Mouse (Mus musculus) adrenal gland, adult 2 months (tissue): Measurements from ENCODE around the gene Psma5. TPM values are rescaled to one million over a fixed set of nuclear protein-coding genes. Genes with fewer than 3 reads are reported as not detected.

Experiments used
- DNase-seq: peaks from one replicate; pipeline ENCODE4 v3.0.0; 2021
- polyA plus RNA-seq: library from polyadenylated mRNA; depleted of rRNA; stranded (reverse); fragments of >200 nt; gene quantifications from 2 replicates; pipeline ENCODE4 v1.2.3, GENCODE M21; 2012
- total RNA-seq, 2 experiments: library from RNA; stranded (reverse); gene quantifications; 2 replicates each; pipeline ENCODE4 v1.2.3; 2021

Gene Psma5
- total and polyA plus RNA-seq, 3 experiments, result 13.4 to 87.2 (median 74.4) TPM

DNA sequence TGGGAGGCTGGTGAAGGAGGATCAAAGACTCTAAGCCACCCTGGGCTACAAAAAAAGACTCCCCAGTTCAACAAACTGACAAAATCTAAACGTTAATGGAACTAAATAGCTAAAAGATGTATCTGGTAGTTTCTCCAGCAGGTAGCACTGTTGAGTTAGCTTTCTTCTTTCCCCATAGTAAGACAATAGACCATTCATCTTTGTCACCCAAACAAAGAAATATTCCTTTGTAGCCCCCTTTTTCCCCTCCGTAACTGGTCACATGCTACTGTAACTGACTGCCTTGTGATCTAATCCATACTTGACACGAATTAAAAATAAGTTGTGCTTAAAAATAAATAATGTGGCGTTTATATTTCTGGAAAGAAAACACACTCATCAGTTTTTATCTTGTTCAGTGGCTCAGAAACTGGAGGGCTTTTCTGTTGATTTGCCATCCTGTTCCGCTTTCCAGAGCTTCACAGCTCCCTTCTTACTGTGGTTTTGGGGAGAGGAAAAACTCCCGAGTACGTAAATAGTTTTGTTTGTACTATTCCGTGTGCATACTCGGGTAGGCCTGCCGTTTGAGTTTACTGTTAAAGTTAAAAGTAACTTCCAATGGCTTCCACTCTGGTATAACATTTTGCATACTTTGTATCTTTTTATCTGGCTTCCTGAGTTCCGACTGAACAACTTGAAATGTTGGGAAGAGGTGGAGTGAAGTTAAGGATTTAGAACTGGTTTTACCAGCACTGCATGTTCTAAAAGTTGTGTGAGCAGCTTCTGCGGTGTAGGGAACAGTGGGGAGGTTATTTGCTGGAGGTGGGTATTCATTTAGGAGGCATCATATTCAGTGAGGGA is 25.9 kb downstream of the Psma5 start:
- no peak for DNase-seq

DNA sequence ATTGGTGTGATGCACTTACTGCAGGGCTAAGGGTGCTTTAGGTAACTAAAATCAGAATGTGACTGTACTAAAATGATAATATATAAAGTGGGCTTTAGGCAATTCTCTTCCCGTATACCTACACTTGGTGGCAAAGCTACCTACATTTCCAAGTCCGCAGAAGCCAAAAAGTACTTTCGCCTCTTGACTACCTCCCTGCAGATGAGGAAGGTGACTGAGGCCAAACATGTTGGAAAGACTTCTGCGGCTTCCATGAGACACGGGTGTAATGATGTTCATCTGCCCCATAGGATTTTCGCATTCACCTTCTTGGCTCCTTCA is 26.5 kb downstream of the Psma5 start:
- DNase-seq, result no peak

- DNase-seq, result peak; percentile 92
These were observed 27.3 kb downstream of the Psma5 start, which contains the start of gene Sort1 for GRCm38 (mm10) chr3:108283781-108284601. Sort1 (plus strand) TSS chr3:108284082.

GRCm38 (mm10) chr3:108285078-108285711 is 28.5 kb downstream of the Psma5 start:
- no peak for DNase-seq

GRCm38 (mm10) chr3:108286671-108287439 is 30.1 kb downstream of the Psma5 start:
- DNase-seq, result no peak

DNA sequence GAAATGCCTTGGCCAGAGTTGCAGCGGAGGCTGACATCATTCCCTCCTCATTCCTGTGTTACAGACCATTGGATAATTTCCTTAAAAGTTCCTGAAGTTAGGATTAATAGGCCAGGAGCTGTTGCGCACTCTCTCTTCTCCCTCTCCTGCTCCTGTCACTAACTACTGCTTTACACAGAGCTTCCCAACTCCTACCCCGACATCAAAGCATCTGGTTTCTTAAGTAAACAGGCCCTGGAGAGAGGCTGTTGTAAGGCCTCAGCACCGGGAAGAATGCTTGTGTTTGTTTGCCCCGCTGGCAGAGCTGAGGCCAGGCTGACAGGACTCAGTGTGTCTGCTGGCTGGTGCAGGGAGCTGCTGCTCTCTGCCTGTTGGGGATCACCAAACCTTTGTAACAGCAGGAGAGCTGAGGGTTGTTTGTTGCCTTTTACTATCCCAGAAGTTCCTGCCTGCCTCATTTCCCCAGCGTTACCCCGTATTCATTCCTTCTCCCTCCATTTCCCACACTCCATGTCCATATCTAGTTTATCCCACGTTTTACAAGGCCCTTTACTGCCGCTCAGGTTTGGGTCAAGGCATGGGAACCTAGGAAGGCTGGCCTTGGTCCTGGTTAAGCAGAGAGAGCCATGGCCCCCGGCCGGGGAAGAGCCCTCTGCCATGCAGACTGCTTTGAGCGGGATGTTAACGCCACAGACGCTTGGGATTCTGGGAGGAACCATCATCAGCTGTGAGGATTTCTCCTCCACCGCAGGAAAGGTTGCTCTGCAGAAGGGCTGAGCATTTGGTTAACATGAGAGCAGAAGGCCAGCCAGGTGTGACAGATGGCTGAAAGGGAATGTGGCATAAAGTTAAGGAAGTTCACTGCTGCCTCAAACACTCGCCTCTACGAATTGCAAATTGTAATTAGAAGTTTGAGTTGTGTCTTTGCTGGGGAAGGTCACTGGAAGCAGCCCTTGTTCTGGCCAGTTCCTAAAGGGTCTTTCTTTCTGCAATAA is 31.4 kb downstream of the Psma5 start:
- DNase-seq, result no peak

DNA sequence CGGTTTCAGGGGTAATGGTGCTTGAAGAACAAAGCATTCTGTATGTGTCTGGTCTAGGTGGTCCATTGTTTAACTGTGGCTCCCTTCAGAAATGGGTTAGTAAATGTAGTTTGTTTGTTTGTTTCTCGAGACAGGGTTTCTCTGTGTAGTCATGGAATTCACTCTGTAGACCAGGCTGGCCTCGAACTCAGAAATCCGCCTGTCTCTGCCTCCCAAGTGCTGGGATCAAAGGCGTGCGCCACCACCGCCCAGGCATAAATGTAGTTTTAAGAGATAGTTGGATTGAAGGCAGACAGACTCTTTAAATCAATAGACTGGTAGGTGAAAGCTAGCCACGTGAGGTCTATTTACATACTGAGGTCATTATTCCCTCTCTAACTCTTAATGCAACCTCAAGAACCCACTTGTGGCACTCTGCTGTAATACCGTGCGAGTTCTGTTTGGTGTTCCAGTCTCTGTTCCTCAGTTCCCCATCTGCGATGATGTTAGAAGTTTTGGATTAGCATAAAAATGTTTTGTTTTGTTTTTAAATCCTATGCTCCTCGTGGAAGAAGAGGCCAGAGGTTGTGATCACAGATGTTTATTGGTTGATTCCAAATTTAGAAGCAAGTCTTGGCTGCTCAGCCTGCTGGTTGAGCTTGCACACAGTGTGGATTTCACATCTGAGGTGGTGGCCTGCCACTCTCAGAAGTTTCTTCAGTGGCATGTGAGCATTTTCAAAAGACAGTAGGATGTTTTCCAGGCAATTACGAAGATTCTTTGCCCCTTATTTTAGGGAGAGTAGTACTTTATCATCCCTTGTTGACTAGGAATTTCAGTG is 32.8 kb downstream of the Psma5 start:
- no peak for DNase-seq

DNA sequence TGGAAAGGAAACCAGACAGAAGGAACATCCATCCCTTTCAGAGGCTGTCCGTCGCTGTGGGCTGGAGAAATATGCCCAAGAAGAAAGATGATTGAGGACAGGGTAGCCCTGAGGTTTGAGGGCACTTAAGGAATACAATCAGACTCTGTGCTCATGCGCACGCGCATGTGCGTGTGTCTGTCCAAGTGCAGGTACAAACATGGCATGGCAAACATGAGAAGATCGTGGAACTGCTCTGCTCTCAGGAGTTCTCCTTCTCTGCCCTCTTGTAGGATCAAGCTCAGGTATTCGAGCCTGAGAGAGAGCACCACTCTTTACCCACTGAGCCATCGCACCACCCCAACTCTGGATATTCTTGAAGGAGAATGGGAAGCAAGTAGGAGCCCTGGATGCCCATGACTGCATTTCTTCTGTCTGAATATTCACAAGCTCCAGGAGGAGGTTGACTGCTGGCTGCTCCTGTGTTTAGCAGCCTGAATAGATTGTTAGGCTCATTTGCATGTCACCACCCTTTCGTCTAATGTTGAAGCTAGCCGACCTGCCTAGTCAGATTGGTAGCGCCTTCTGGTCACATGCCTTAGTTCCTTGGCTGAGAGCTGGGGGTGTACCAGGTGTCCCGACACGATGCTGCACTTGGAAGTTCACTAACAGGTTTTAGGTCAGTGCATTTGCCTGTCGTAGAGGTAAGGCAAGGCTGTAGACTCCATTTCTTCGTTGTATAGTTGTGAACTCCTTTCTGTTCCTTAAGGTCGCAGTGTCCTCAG is 34.5 kb downstream of the Psma5 start:
- no peak for DNase-seq

- no peak for DNase-seq
These were observed 37.7 kb downstream of the Psma5 start for GRCm38 (mm10) chr3:108294398-108294797.

- peak; percentile 50 for DNase-seq
These were observed 38.9 kb downstream of the Psma5 start for GRCm38 (mm10) chr3:108295379-108296219.

- peak; percentile 85 for DNase-seq
These were observed 39.7 kb downstream of the Psma5 start for GRCm38 (mm10) chr3:108296220-108297049.

DNA sequence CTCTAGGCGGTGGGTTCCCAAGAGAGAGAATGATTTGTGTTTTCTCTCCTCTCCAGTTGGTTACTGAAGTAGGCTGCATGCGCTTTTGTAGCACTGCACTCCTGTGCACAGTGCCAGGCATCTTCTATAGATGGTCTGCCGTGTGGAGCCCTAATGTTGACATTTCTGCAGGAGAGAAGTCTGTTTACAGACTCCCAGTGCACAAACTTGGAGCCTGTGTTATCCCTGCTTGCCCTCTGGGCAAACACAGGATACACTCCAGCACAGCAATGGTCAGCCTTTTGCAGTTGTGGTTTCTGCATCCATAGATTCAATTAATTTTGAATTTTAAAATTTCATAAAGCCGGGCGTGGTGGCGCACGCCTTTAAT is 40.3 kb downstream of the Psma5 start:
- no peak for DNase-seq

DNA sequence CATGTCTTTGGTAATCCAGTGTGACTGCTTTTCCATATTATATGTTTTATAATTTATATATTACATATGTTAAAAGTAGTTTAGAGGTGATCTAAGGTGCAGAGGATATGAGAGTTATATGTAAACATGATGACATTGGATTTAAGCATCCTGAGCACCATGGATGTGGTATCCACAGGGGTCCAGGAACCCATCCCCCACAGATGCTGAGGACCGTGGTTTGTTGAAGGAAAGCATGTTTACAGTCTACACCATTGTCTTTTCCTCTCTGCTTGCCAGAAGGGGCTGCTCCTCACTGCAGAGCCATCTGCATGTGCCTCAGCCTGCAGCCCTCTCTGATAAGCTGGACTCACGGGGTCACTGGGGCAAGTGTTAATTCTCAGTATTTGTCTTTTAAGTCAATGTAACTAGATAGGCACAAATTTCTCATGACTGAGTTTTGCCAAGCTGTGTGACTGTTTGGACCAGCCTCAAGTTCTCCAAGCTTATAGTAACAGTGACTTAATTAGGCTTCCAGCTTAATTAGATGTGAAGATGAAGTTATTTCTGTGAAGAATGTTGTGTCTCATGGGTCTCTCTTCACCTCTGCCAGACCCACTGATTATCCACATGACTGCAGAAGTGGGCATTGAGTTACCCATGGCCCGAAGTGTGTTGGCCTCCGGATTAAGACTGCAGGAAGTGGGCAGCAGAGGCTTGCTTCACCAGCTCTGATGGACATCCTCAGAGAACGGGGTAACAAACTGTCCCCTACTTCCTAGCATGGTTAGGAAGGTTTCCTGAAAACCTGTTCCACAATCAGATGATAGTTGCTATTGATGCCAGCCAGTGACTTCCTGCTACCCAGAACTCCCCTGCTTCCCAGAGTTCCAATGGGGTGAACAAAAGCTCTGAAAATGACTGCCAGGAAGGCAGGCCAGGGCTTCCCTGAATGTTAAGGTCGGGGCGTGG is 41.2 kb downstream of the Psma5 start:
- no peak for DNase-seq

DNA sequence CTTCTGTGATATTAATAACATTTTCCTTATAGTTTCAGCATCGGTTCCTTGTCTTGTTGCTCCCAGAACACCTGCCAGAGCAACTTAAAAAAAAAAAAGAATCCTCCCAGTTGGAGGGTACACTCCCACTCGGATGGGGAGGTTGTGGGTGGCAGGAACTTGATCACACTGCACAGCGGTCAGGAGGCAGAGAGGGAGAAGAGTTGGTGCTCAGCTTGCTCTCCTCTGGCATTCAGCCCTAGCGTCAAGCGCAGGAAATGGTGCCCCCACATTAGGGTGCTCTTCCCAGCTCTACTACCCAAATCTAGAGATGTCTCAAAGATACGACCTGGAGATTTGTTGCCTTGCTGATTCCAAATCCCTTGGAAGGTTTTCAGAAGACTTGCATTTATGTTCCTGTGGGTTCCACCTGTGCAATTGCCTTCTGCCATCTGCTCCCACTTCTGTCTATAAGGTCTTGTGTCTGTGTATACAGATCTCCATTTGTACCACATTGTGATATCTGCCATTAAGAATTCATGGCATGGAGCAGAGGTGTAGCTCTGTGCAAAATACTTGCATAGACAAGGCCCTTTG is 43.8 kb downstream of the Psma5 start:
- no peak for DNase-seq

- DNase-seq, result no peak
These were observed 47.0 kb downstream of the Psma5 start for GRCm38 (mm10) chr3:108303683-108304082.

- no peak for DNase-seq
These were observed 48.0 kb downstream of the Psma5 start for GRCm38 (mm10) chr3:108304747-108305146.
